Mouse (Mus musculus) liver, adult 2 months (tissue): ENCODE data around the gene Snd1.

Source experiments
- CTCF ChIP-seq: fragments of 200-500 bp; IDR thresholded peaks from 2 replicates; pipeline ENCODE4 v1.5.1; 2011; ENCODE audit warnings: low read depth, low read length, control low read depth
- POLR2A ChIP-seq: fragments of 200-500 bp; IDR thresholded peaks from 2 replicates; pipeline ENCODE4 v1.6.1; 2011; ENCODE audit warnings: low read length, control low read depth; ENCODE audit not compliant: insufficient read depth; ENCODE audit errors: extremely low read depth

DNA sequence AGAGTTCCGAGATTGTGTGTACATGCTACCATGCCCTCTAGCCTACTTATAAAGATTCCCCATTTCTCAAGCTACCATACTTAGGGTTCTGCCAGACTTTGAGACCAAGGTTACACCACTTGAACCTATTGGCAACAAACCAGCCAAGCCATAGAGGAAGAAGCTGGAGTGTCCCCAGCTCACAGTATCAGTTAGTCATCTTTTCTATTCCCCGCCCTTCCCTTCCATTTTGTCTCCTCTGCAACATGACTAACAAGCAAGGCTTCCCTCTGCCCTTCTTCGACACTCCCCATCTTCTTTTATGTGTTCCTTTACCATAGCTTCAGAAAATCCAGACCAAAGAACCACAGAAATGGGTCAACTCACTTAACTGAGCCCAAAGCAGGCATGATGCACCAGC lies 391.3 kb downstream of the Snd1 start:
- TF ChIP-seq CTCF: no peak
- TF ChIP-seq POLR2A: no peak
